Mouse (Mus musculus): Measurements from ENCODE around the gene Stim1.

DNA sequence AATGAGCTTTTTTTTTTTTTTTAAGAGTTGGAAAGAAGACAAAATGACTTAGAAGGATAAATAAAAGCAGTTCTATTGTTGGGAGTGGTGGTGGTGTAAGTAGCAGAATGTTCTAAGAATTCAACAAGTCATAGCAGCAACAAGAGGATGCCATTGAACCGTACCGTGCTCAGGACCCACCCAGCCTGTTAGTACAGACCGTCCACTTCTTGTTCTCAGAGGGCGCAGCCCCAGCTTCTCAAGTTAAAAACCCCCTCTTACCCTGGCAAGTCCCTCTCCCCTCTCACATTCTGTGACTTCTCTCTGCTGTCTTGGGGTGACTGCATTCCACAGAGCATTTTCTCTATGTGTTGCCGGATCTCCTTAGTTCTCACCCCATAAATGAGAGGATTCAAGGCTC, 209.0 kb downstream of the Stim1 start:
- TF ChIP-seq CHD2 (IDR thresholded peaks at IDR 0.05; ENCODE audit: low read length) = no peak
- no peak for TF ChIP-seq ZNF384 (IDR thresholded peaks at IDR 0.05; ENCODE audit: low read depth, low read length)
- no peak for TF ChIP-seq USF2 (conservative IDR thresholded peaks at IDR 0.05; ENCODE audit: low read depth, low read length)
- no peak for TF ChIP-seq CTCF (conservative IDR thresholded peaks at IDR 0.05 in 1 of 2, IDR thresholded peaks at IDR 0.05 in 1 of 2; ENCODE audit: low read depth in 2 of 2, low read length in 2 of 2)
- TF ChIP-seq MAFK (IDR thresholded peaks at IDR 0.05; ENCODE audit: insufficient replicate concordance, low read length) = no peak
- TF ChIP-seq E2F4 (IDR thresholded peaks at IDR 0.05; ENCODE audit: insufficient replicate concordance, low read depth, low read length) = no peak
- TF ChIP-seq CHD1 (IDR thresholded peaks at IDR 0.05; ENCODE audit: low read depth, low read length) = no peak
- TF ChIP-seq SMC3 (IDR thresholded peaks at IDR 0.05; ENCODE audit: low read depth, low read length) = no peak
- TF ChIP-seq NELFE (IDR thresholded peaks at IDR 0.05; ENCODE audit: low read depth, low read length) = no peak
- no peak for TF ChIP-seq BHLHE40 (IDR thresholded peaks at IDR 0.05; ENCODE audit: low read depth, low read length)
- TF ChIP-seq SIN3A (IDR thresholded peaks at IDR 0.05; ENCODE audit: low read length) = no peak

Data from CH12.LX (cell line).